Mouse (Mus musculus) gastrocnemius, adult 8-10 months (tissue): ENCODE results near the gene Gm5244. TPM values are rescaled to one million over a fixed set of nuclear protein-coding genes. Genes with fewer than 3 reads are reported as not detected.

Experiments
- DNase-seq, 2 experiments: peaks; one replicate each; pipeline ENCODE4 v3.0.0; 2022; ENCODE audit warnings: low spot score in 2 of 2
- total RNA-seq, 4 experiments: library from RNA; stranded (reverse); gene quantifications; 2 replicates each; pipeline ENCODE4 v1.2.4; 2022

Gm5244 gene
- not detected for total RNA-seq

- no peak for DNase-seq
Observed at GRCm38 (mm10) chr19:12846382-12846781, at the start of gene Gm5244. TSS of gene Gm5244 (plus strand) at chr19:12846682.

GRCm38 (mm10) chr19:12797071-12797470 lies 49.4 kb upstream of the Gm5244 start:
- DNase-seq: no peak

GRCm38 (mm10) chr19:12798404-12798803 lies 48.1 kb upstream of the Gm5244 start:
- DNase-seq: no peak

- no peak for DNase-seq
Observed at GRCm38 (mm10) chr19:12799081-12799480, 47.4 kb upstream of the Gm5244 start.

GRCm38 (mm10) chr19:12800621-12801020 lies 45.9 kb upstream of the Gm5244 start:
- DNase-seq: no peak

- DNase-seq: no peak
Observed at GRCm38 (mm10) chr19:12801046-12801445, 45.4 kb upstream of the Gm5244 start.

- no peak for DNase-seq
Observed at GRCm38 (mm10) chr19:12802830-12803229, 43.7 kb upstream of the Gm5244 start.

- DNase-seq: no peak
Observed at GRCm38 (mm10) chr19:12804237-12804636, 42.2 kb upstream of the Gm5244 start.

- DNase-seq: no peak
Observed at GRCm38 (mm10) chr19:12805730-12806129, 40.8 kb upstream of the Gm5244 start.

GRCm38 (mm10) chr19:12806214-12806613 lies 40.3 kb upstream of the Gm5244 start:
- DNase-seq: no peak

GRCm38 (mm10) chr19:12812644-12813364 lies 33.7 kb upstream of the Gm5244 start:
- DNase-seq: no peak

GRCm38 (mm10) chr19:12813883-12814282 lies 32.6 kb upstream of the Gm5244 start:
- no peak for DNase-seq

- DNase-seq: no peak
Observed at GRCm38 (mm10) chr19:12818507-12818906, 28.0 kb upstream of the Gm5244 start.

GRCm38 (mm10) chr19:12820383-12820782 lies 26.1 kb upstream of the Gm5244 start:
- no peak for DNase-seq

- DNase-seq: no peak
Observed at GRCm38 (mm10) chr19:12824549-12824948, 21.9 kb upstream of the Gm5244 start.

- DNase-seq: no peak
Observed at GRCm38 (mm10) chr19:12830823-12831430, 15.6 kb upstream of the Gm5244 start.

GRCm38 (mm10) chr19:12831559-12831958 lies 14.9 kb upstream of the Gm5244 start:
- DNase-seq: no peak

GRCm38 (mm10) chr19:12833625-12834024 lies 12.9 kb upstream of the Gm5244 start:
- DNase-seq: no peak

GRCm38 (mm10) chr19:12838507-12838906 lies 8.0 kb upstream of the Gm5244 start:
- no peak for DNase-seq

- no peak for DNase-seq
Observed at GRCm38 (mm10) chr19:12856983-12857382, 10.5 kb downstream of the Gm5244 start, which contains the start of gene Olfr1444. TSS of gene Olfr1444 (plus strand) at chr19:12857283.

GRCm38 (mm10) chr19:12883555-12883954 lies 37.1 kb downstream of the Gm5244 start, which contains the start of gene Olfr1445:
TSS of gene Olfr1445 (plus strand) at chr19:12883855.
- DNase-seq: no peak

- DNase-seq: no peak
Observed at GRCm38 (mm10) chr19:12893424-12893823, 46.9 kb downstream of the Gm5244 start, which contains the start of gene Olfr1446. TSS of gene Olfr1446 (minus strand) at chr19:12893524.
